8 mouse cellular contexts compared by ENCODE assay signal in the genomic region with DNA sequence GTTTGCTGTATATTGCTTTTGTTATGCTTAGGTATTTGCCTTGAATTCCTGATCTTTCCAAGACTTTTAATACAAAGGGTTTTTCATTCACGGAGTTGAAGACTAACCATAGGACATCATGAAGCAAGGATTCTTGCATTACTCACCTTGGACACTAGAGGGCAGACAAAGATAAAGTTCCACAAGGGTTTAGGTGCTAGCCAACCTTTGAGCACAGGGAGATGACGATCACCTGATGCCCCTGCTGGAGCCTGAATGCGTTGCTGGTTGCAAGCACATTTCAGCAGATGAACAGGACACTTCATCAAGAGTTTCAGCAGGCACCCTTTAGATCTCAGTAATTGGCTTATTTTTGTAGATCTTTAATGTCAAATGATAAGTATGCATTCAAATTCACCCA. TPM values are rescaled to one million over a fixed set of nuclear protein-coding genes. Genes with fewer than 3 reads are reported as not detected.
DNase-seq lines count a peak whose midpoint lies in the region; ATAC-seq and TF ChIP-seq lines count a peak whose summit lies in the region.

No protein-coding gene starts in this region.

- intact Hi-C loops in gastrocnemius, adult 2 months (cut with DNase I) = loop anchor here (2.0 to 10.0 kb wide), 4 partner anchors 52 to 620 kb away; partner anchors contain the start of gene Nol3

- no peak overlapping the region for H3K4me2 ChIP-seq in limb, embryonic 11.5 days (ENCODE audit: low read depth, severe bottlenecking)
- H3K4me2 ChIP-seq in midbrain, embryonic 16.5 days (ENCODE audit: low read length) = no peak overlapping the region

- no peak overlapping the region for H3K4me3 ChIP-seq in gastrocnemius, adult 2 months
- no peak overlapping the region for H3K4me3 ChIP-seq in kidney, adult 2 months (ENCODE audit: insufficient read depth, low read depth, low read length)
- H3K4me3 ChIP-seq in limb, embryonic 11.5 days (ENCODE audit: low read depth, low read length) = no peak overlapping the region
- no peak overlapping the region for H3K4me3 ChIP-seq in midbrain, embryonic 16.5 days (ENCODE audit: low read depth, low read length)

- H3K36me3 ChIP-seq in kidney, adult 2 months (ENCODE audit: control insufficient read depth, insufficient read depth, low read length) = no peaks in the 10 kb centered on the region
- H3K36me3 ChIP-seq in limb, embryonic 11.5 days (ENCODE audit: control insufficient read depth, insufficient read depth, low read length) = no peaks in the 10 kb centered on the region
- no peaks in the 10 kb centered on the region for H3K36me3 ChIP-seq in midbrain, embryonic 16.5 days (ENCODE audit: control insufficient read depth, insufficient read depth, low read length)
- H3K36me3 ChIP-seq in splenic B cell, adult 2 months (ENCODE audit: control insufficient read depth, insufficient read depth, low read length, poor library complexity, severe bottlenecking) = no peaks in the 10 kb centered on the region

- H3K9me3 ChIP-seq in limb, embryonic 11.5 days (ENCODE audit: control insufficient read depth, low read length) = no peaks in the 10 kb centered on the region
- no peaks in the 10 kb centered on the region for H3K9me3 ChIP-seq in midbrain, embryonic 16.5 days (replicated peaks; ENCODE audit: control insufficient read depth, low read length, poor library complexity, severe bottlenecking)

- DNase-seq in ovary, postnatal 36 days (ENCODE audit: low spot score) = peak; percentile 45
- no peak for DNase-seq in ovary, postnatal 10 days (ENCODE audit: low spot score)
- peak; percentile 62 to 83 for DNase-seq in cerebellum, postnatal 25 days
- peak; percentile 64 for DNase-seq in gastrocnemius, adult 2 months
- DNase-seq in kidney, adult 2 months = peak; percentile 92
- peak; percentile 81 for DNase-seq in limb, embryonic 11.5 days (ENCODE audit: low spot score)
- peak; percentile 94 for DNase-seq in splenic B cell, adult 2 months (ENCODE audit: low read depth, low spot score)

- H3K27me3 ChIP-seq in kidney, adult 2 months (replicated peaks; ENCODE audit: control insufficient read depth, insufficient read depth, low read length) = no peaks in the 10 kb centered on the region
- no peaks in the 10 kb centered on the region for H3K27me3 ChIP-seq in limb, embryonic 11.5 days (ENCODE audit: control insufficient read depth, insufficient read depth, low read length)
- H3K27me3 ChIP-seq in midbrain, embryonic 16.5 days (ENCODE audit: control insufficient read depth, insufficient read depth, low read depth, low read length) = no peaks in the 10 kb centered on the region
- no peaks in the 10 kb centered on the region for H3K27me3 ChIP-seq in splenic B cell, adult 2 months (ENCODE audit: control insufficient read depth, insufficient read depth, low read length, poor library complexity, severe bottlenecking)

- H3K4me1 ChIP-seq in kidney, adult 2 months (ENCODE audit: control insufficient read depth, insufficient read depth, low read length) = no peaks in the 10 kb centered on the region
- no peaks in the 10 kb centered on the region for H3K4me1 ChIP-seq in limb, embryonic 11.5 days (ENCODE audit: control insufficient read depth, insufficient read depth, low read length)
- no peaks in the 10 kb centered on the region for H3K4me1 ChIP-seq in midbrain, embryonic 16.5 days (ENCODE audit: control insufficient read depth, insufficient read depth, low read length)

- TF ChIP-seq POLR2A in kidney, adult 2 months (IDR thresholded peaks at IDR 0.05; ENCODE audit: low read depth, low read length) = no peak

- H3K27ac ChIP-seq in gastrocnemius, adult 2 months = no peak overlapping the region
- no peak overlapping the region for H3K27ac ChIP-seq in kidney, adult 2 months (ENCODE audit: insufficient read depth, low read depth, low read length)
- H3K27ac ChIP-seq in limb, embryonic 11.5 days (replicated peaks; ENCODE audit: low read depth, low read length) = no peak overlapping the region
- H3K27ac ChIP-seq in midbrain, embryonic 16.5 days (ENCODE audit: low read length) = no peak overlapping the region

- TF ChIP-seq CTCF in gastrocnemius, adult 2 months (IDR thresholded peaks at IDR 0.05) = peak; percentile 91; the same call in 1 of the 2 replicates
- TF ChIP-seq CTCF in kidney, adult 2 months (conservative IDR thresholded peaks at IDR 0.05; ENCODE audit: insufficient read depth, insufficient read length, low read depth, low read length) = peak; percentile 97

- 2% methylated on average over 3 of the region's 3 CpGs for WGBS in kidney, adult 2 months
- WGBS in limb, embryonic 11.5 days = 4% methylated on average over 3 of the region's 3 CpGs
- WGBS in midbrain, embryonic 16.5 days = 0% methylated on average over 3 of the region's 3 CpGs

- no peak overlapping the region for H3K9ac ChIP-seq in limb, embryonic 11.5 days (ENCODE audit: low read length)
- no peak overlapping the region for H3K9ac ChIP-seq in midbrain, embryonic 16.5 days (ENCODE audit: low read depth, low read length)

- ATAC-seq in limb, embryonic 11.5 days (ENCODE audit: insufficient number of reproducible peaks, low FRiP score, low TSS enrichment, low read depth) = peak; percentile 51; the same call in 1 of the 2 replicates
- ATAC-seq in midbrain, embryonic 16.5 days = peak; percentile 94

RNA-seq across cellular contexts. Expression of gene Ciao2b, which starts 13.2 kb away (rescaled TPM):
- 10 to 100 TPM; 33.8 to 42.3 TPM for total RNA-seq in gastrocnemius, adult 2 months (2021)
- 46.5 and 57.7 TPM in 2 replicates for polyA plus RNA-seq in kidney, adult 2 months (2012; rRNA removed)
- 89.8 and 99.1 TPM in 2 replicates for polyA plus RNA-seq in limb, embryonic 11.5 days (2014; fragmentation: Nextera tagmentation; extraction: Ambion mirVana)
- polyA plus RNA-seq in midbrain, embryonic 16.5 days (2015; fragmentation: Nextera tagmentation; extraction: Ambion mirVana) = 123 and 129 TPM in 2 replicates

RNA-seq across cellular contexts. Expression of gene Rrad, which starts 23.9 kb away (rescaled TPM):
- total RNA-seq in gastrocnemius, adult 2 months (2021) = 1 to 10 TPM; 2.8 to 3.1 TPM
- 5.0 and 5.8 TPM in 2 replicates for polyA plus RNA-seq in kidney, adult 2 months (2012; rRNA removed)
- 6.5 and 7.6 TPM in 2 replicates for polyA plus RNA-seq in limb, embryonic 11.5 days (2014; fragmentation: Nextera tagmentation; extraction: Ambion mirVana)
- 2.9 and 3.2 TPM in 2 replicates for polyA plus RNA-seq in midbrain, embryonic 16.5 days (2015; fragmentation: Nextera tagmentation; extraction: Ambion mirVana)

RNA-seq across cellular contexts. Expression of gene Cdh16, which starts 30.8 kb away (rescaled TPM):
- total RNA-seq in gastrocnemius, adult 2 months (2021) = not detected
- polyA plus RNA-seq in kidney, adult 2 months (2012; rRNA removed) = 1,103 and 1,106 TPM in 2 replicates
- not detected in 2 replicates for polyA plus RNA-seq in limb, embryonic 11.5 days (2014; fragmentation: Nextera tagmentation; extraction: Ambion mirVana)
- polyA plus RNA-seq in midbrain, embryonic 16.5 days (2015; fragmentation: Nextera tagmentation; extraction: Ambion mirVana) = not detected in 2 replicates

Comparison
In these comparisons a context has a peak if more than half of its experiments do, and no peak if none do; other contexts are left out.
1. RNA of gene Cdh16, which starts 30.8 kb away (polyA plus RNA-seq): 1,103 to 1,106 TPM in kidney, adult 2 months; not detected in limb, embryonic 11.5 days and not detected in midbrain, embryonic 16.5 days; every median in the first group is over 1,000 times any median in the second.